Mouse (Mus musculus) urinary bladder, postnatal 25 days (tissue): Measurements from ENCODE around the gene Reg3d.
"Not testable (repeated sequence)": the region's sequence is repeated elsewhere in the genome, so short reads cannot be mapped to it uniquely, and the experiment has no call there.

ENCODE experiments used
- DNase-seq: peaks from one replicate; pipeline ENCODE4 v3.0.0; 2022; ENCODE audit warnings: low spot score

Gene Reg3d

GRCm38 (mm10) chr6:78378765-78379164, at the start of gene Reg3d:
TSS of gene Reg3d (minus strand) at chr6:78378865.
- DNase-seq, result no peak

GRCm38 (mm10) chr6:78425497-78425896, 46.8 kb upstream of the Reg3d start:
- DNase-seq, result no peak

- not testable (repeated sequence) for DNase-seq
Observed at GRCm38 (mm10) chr6:78422411-78422810, 43.7 kb upstream of the Reg3d start, which contains the start of gene Reg1. TSS of gene Reg1 (plus strand) at chr6:78422711.

- DNase-seq, result not testable (repeated sequence)
Observed at GRCm38 (mm10) chr6:78395323-78395722, 16.7 kb upstream of the Reg3d start, which contains the start of gene Reg2. TSS of gene Reg2 (plus strand) at chr6:78395623.

GRCm38 (mm10) chr6:78385609-78386008, 6.9 kb upstream of the Reg3d start:
- no peak for DNase-seq

- no peak for DNase-seq
Observed at GRCm38 (mm10) chr6:78380409-78380808, 1.7 kb upstream of the Reg3d start, which contains the start of gene Reg3a. TSS of gene Reg3a (plus strand) at chr6:78380709.

- DNase-seq, result no peak
Observed at GRCm38 (mm10) chr6:78370357-78370756, 8.3 kb downstream of the Reg3d start, which contains the start of gene Reg3b. TSS of gene Reg3b (plus strand) at chr6:78370657.

- DNase-seq, result no peak
Observed at GRCm38 (mm10) chr6:78361971-78362563, 16.6 kb downstream of the Reg3d start.

- DNase-seq, result no peak
Observed at GRCm38 (mm10) chr6:78341689-78342088, 37.0 kb downstream of the Reg3d start.

GRCm38 (mm10) chr6:78340296-78340695, 38.4 kb downstream of the Reg3d start:
- no peak for DNase-seq

GRCm38 (mm10) chr6:78331919-78332569, 46.6 kb downstream of the Reg3d start:
- peak; percentile 3 for DNase-seq

- no peak for DNase-seq
Observed at GRCm38 (mm10) chr6:78329166-78329565, 49.5 kb downstream of the Reg3d start.

GRCm38 (mm10) chr6:78327798-78328197, 50.9 kb downstream of the Reg3d start:
- no peak for DNase-seq
